Mouse (Mus musculus) CD8-positive naive resting alpha-beta T cell, adult 57 days (primary cell): ENCODE data around the gene Tmem238. TPM values are rescaled to one million over a fixed set of nuclear protein-coding genes. Genes with fewer than 3 reads are reported as not detected.

ENCODE experiments used
- total RNA-seq: library from RNA; stranded (reverse); gene quantifications from one replicate; pipeline ENCODE4 v1.2.4, GENCODE M21; 2023

The Tmem238 gene
- 1.4 TPM for total RNA-seq

GRCm38 (mm10) chr7:4789436-4789935 lies at the start of gene Tmem238:
Gene Tmem238, minus strand, starts transcription at chr7:4789656.

GRCm38 (mm10) chr7:4812303-4813104 lies 23.0 kb upstream of the Tmem238 start, which contains the start of gene Ube2s:
Gene Ube2s, minus strand, starts transcription at chr7:4812590.

GRCm38 (mm10) chr7:4792278-4793212 lies 3.1 kb upstream of the Tmem238 start, which contains the start of gene Rpl28:
Gene Rpl28, plus strand, starts transcription at chr7:4792874.

GRCm38 (mm10) chr7:4782759-4783158 lies 6.7 kb downstream of the Tmem238 start, which contains the start of the genes Il11 and Tmem190:
Gene Il11, minus strand, starts transcription at chr7:4782859.
Gene Tmem190, plus strand, starts transcription at chr7:4782937.

GRCm38 (mm10) chr7:4771202-4771601 lies 18.3 kb downstream of the Tmem238 start, which contains the start of gene Fam71e2:
Gene Fam71e2, minus strand, starts transcription at chr7:4771302.

GRCm38 (mm10) chr7:4752821-4753570 lies 36.5 kb downstream of the Tmem238 start, which contains the start of gene Cox6b2:
Gene Cox6b2, minus strand, starts transcription at chr7:4753094.

GRCm38 (mm10) chr7:4739544-4740275 lies 49.7 kb downstream of the Tmem238 start, which contains the start of gene Kmt5c:
Gene Kmt5c, plus strand, starts transcription at chr7:4740115.

Other genes starting within 250 kb of the Tmem238 start
- gene Syt5, start 242.1 kb downstream of the Tmem238 start, total RNA-seq, result 0.28 TPM
- not detected for gene Ptprh, start 185.6 kb downstream of the Tmem238 start, total RNA-seq
- gene Tmem86b, start 158.2 kb downstream of the Tmem238 start, total RNA-seq, result 68.5 TPM
- 272 TPM for gene Ppp6r1, start 130.6 kb downstream of the Tmem238 start, total RNA-seq
- gene Hspbp1, start 104.6 kb downstream of the Tmem238 start, total RNA-seq, result 65.9 TPM
- not detected for gene Brsk1, start 99.1 kb downstream of the Tmem238 start, total RNA-seq
- 0.40 TPM for gene Tmem150b, start 64.4 kb downstream of the Tmem238 start, total RNA-seq
- gene Kmt5c, start 49.5 kb downstream of the Tmem238 start, total RNA-seq, result 62.8 TPM
- gene Cox6b2, start 36.6 kb downstream of the Tmem238 start, total RNA-seq, result 4.5 TPM
- not detected for gene Fam71e2, start 18.4 kb downstream of the Tmem238 start, total RNA-seq
- not detected for gene Il11, start 6.8 kb downstream of the Tmem238 start, total RNA-seq
- gene Tmem190, start 6.7 kb downstream of the Tmem238 start, total RNA-seq, result not detected
- gene Rpl28, start 3.2 kb upstream of the Tmem238 start, total RNA-seq, result 2,425 TPM
- 155 TPM for gene Ube2s, start 22.9 kb upstream of the Tmem238 start, total RNA-seq
- gene Shisa7, start 55.0 kb upstream of the Tmem238 start, total RNA-seq, result 0.12 TPM
- 3.4 TPM for gene Isoc2b, start 80.6 kb upstream of the Tmem238 start, total RNA-seq
- 10.2 TPM for gene Isoc2a, start 87.5 kb upstream of the Tmem238 start, total RNA-seq
- gene Gm36210, start 116.9 kb upstream of the Tmem238 start, total RNA-seq, result not detected
- 36.5 TPM for gene Zfp628, start 125.6 kb upstream of the Tmem238 start, total RNA-seq
- 16.7 TPM for gene Nat14, start 132.4 kb upstream of the Tmem238 start, total RNA-seq
- gene Ssc5d, start 136.1 kb upstream of the Tmem238 start, total RNA-seq, result 0.64 TPM
- gene Sbk2, start 174.8 kb upstream of the Tmem238 start, total RNA-seq, result not detected
- gene Sbk3, start 181.5 kb upstream of the Tmem238 start, total RNA-seq, result not detected
- 29.8 TPM for gene Zfp579, start 206.5 kb upstream of the Tmem238 start, total RNA-seq
- gene Zfp524, start 224.8 kb upstream of the Tmem238 start, total RNA-seq, result 9.5 TPM
- gene Fiz1, start 225.0 kb upstream of the Tmem238 start, total RNA-seq, result 51.1 TPM
- not detected for gene Gm44973, start 225.8 kb upstream of the Tmem238 start, total RNA-seq
- gene Zfp865, start 230.7 kb upstream of the Tmem238 start, total RNA-seq, result 53.7 TPM
- gene Ccdc106, start 230.9 kb upstream of the Tmem238 start, total RNA-seq, result not detected
- not detected for gene 4632433K11Rik, start 244.5 kb upstream of the Tmem238 start, total RNA-seq
- gene Zfp784, start 248.8 kb upstream of the Tmem238 start, total RNA-seq, result 8.6 TPM